Mouse (Mus musculus) ES-E14 (cell line): ENCODE results near the gene Srsf3.

Source experiments
- CHD2 ChIP-seq: IDR thresholded peaks from 2 replicates; pipeline ENCODE4 v1.6.1; 2014; ENCODE audit warnings: mild to moderate bottlenecking, low read depth, low read length, inconsistent platforms
- HCFC1 ChIP-seq: IDR thresholded peaks from 2 replicates; pipeline ENCODE4 v1.6.1; 2012; ENCODE audit warnings: low read length, inconsistent platforms, borderline replicate concordance; ENCODE audit not compliant: insufficient read depth
- ZC3H11A ChIP-seq: IDR thresholded peaks from 2 replicates; pipeline ENCODE4 v1.6.1; 2012; ENCODE audit warnings: low read depth, mild to moderate bottlenecking, inconsistent platforms, low read length, borderline replicate concordance
- ZNF384 ChIP-seq: IDR thresholded peaks from 2 replicates; pipeline ENCODE4 v1.6.1; 2012; ENCODE audit warnings: low read depth, low read length, inconsistent platforms

DNA sequence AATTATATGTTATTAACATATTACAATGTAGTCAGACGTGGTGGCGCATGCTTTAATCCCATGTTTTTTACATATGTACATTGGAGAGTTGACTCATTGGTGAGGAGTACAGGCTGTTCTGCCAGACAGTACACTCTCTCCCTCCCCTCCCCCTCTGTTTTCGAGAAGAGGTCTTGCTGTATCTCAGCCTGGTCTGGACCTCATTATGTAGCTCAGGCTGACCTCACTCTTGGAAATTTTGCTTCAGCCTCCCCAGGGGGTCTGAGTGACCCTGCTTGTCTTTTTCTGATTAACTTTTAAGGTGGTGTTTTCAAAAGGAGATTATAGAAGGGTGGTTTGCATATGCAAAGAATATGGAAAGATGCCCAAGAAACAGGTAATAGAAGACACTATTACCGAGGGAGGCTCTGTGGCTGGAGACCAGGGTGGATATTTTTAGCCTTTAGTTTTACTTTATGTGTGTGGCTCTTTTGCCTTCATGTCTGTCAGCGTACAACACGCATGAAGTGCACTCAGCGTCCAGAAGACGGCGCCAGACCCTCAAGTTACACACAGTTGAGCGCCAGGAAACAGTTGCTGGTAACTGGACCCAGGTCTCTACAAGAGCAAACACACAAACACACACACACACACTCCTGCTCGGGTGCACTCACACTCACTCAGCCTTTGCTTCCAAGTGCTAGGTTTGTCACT, 14.0 kb upstream of the Srsf3 start:
- TF ChIP-seq ZC3H11A (peak; percentile 50; the same call in 1 of the 2 replicates), CHD2 (no peak), HCFC1 (no peak), ZNF384 (no peak)
